Mouse (Mus musculus) bone marrow macrophage, adult 2 months (primary cell): ENCODE results near the gene Ptgds.

Source experiments
- CTCF ChIP-seq: IDR thresholded peaks from 2 replicates; pipeline ENCODE4 v1.5.1; 2012; ENCODE audit warnings: low read depth, mild to moderate bottlenecking, low read length, moderate library complexity
- POLR2A ChIP-seq: IDR thresholded peaks from 2 replicates; pipeline ENCODE4 v1.6.1; 2012; ENCODE audit warnings: mild to moderate bottlenecking, low read depth, low read length, borderline replicate concordance

GRCm38 (mm10) chr2:25441067-25441466 lies 28.8 kb downstream of the Ptgds start:
- no peak for TF ChIP-seq CTCF
- TF ChIP-seq POLR2A, result no peak
